Mouse (Mus musculus) heart, adult 9 months (tissue): ENCODE measurements around the gene Foxc1.

Experiments
- DNase-seq, 2 experiments: peaks; one replicate each; pipeline ENCODE4 v3.0.0; 2022; ENCODE audit warnings: low spot score in 2 of 2

Foxc1 gene

DNA sequence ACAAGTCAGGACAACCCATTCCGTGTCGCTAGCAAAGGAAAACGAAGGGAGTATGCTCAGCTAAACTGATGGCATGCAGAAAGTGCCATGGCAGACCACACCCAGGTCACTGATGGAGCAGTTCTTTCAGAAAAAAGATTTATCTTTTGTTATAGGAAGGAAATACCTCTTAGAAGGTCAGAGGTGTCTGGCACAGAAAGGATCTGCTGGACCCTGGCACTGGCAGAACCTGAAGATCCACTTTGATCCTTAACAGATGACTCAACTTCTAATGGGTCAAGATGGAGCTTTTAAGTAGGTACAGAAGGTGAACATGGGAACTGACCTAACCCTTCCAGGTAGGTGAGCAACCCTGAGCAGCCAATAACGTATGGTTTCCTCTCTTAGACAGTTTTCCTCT lies 29.4 kb downstream of the Foxc1 start:
- no peak for DNase-seq

GRCm38 (mm10) chr13:31849258-31849971 lies 43.0 kb downstream of the Foxc1 start:
- no peak for DNase-seq

- no peak for DNase-seq
Observed at GRCm38 (mm10) chr13:31853564-31853963, 47.1 kb downstream of the Foxc1 start.

- DNase-seq = no peak
Observed at GRCm38 (mm10) chr13:31854000-31854399, 47.6 kb downstream of the Foxc1 start.

DNA sequence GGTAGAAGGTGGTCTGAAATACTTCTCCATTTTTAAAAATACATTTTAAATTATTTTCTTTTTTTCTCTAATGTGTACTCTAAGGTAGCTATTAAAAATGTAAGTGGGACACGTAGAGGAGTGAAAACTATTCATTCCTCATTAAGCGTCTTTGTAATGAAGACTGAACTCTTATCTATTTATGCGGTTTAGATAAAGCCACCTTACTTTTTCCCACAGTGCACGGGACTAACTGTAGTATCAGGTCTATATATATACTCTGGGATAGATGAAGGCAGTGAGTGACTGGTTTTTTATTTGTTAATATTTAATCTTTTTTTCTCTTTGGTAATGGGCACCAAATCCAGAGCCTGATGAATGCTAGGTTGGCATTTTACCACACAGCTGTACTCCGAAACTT lies 53.8 kb downstream of the Foxc1 start:
- DNase-seq = no peak
